Mouse (Mus musculus) liver, adult 2 months (tissue): ENCODE results near the gene Adam22. TPM values are rescaled to one million over a fixed set of nuclear protein-coding genes. Genes with fewer than 3 reads are reported as not detected.
A peak's percentile ranks its signal among the peaks of the same experiment; 100 is the strongest.

Experiments used
- DNase-seq: peaks from one replicate; pipeline ENCODE4 v3.0.0-alpha.2; 2011; ENCODE audit warnings: low read depth, low spot score; ENCODE audit errors: extremely low read depth
- H3K27ac ChIP-seq: fragments of 200-500 bp; replicated peaks from 2 replicates; pipeline ENCODE4 v1.5.1; 2012; ENCODE audit warnings: low read depth, mild to moderate bottlenecking, control low read depth, inconsistent platforms, low read length; ENCODE audit not compliant: insufficient read depth
- H3K27me3 ChIP-seq: fragments of 200-500 bp; 2 replicates; pipeline ENCODE4 v1.6.1; 2012; ENCODE audit warnings: mild to moderate bottlenecking, moderate library complexity, low read length, inconsistent platforms; ENCODE audit not compliant: control insufficient read depth, insufficient read depth
- H3K36me3 ChIP-seq: fragments of 200-500 bp; 2 replicates; pipeline ENCODE4 v1.6.1; 2012; ENCODE audit warnings: low read length, inconsistent platforms; ENCODE audit not compliant: control insufficient read depth, insufficient read depth
- H3K4me1 ChIP-seq: fragments of 200-500 bp; 2 replicates; pipeline ENCODE4 v1.6.1; 2011; ENCODE audit warnings: low read length; ENCODE audit not compliant: control insufficient read depth, insufficient read depth
- H3K4me3 ChIP-seq: fragments of 200-500 bp; 2 replicates; pipeline ENCODE4 v1.5.1; 2011; ENCODE audit warnings: low read depth, mild to moderate bottlenecking, control low read depth, low read length, moderate library complexity; ENCODE audit not compliant: insufficient read depth
- H3K79me2 ChIP-seq: fragments of 200-500 bp; 2 replicates; pipeline ENCODE4 v1.6.1; 2012; ENCODE audit warnings: inconsistent platforms, mild to moderate bottlenecking, low read length, moderate library complexity; ENCODE audit not compliant: control insufficient read depth, insufficient read depth
- H3K9ac ChIP-seq: fragments of 200-500 bp; 2 replicates; pipeline ENCODE4 v1.6.1; 2012; ENCODE audit warnings: low read depth, mild to moderate bottlenecking, control low read depth, inconsistent platforms, low read length
- CTCF ChIP-seq: fragments of 200-500 bp; IDR thresholded peaks from 2 replicates; pipeline ENCODE4 v1.5.1; 2011; ENCODE audit warnings: low read depth, low read length, control low read depth
- POLR2A ChIP-seq: fragments of 200-500 bp; IDR thresholded peaks from 2 replicates; pipeline ENCODE4 v1.6.1; 2011; ENCODE audit warnings: low read length, control low read depth; ENCODE audit not compliant: insufficient read depth; ENCODE audit errors: extremely low read depth
- WGBS: fragments of 180-500 bp; shearing (Covaris S2); methylation state at CpG from one replicate; pipeline ENCODE4 v1.1.7; 2018; 5-methylcytosine and 5-hydroxymethylcytosine counted together
- polyA plus RNA-seq: library from polyadenylated mRNA; depleted of rRNA; stranded (reverse); fragments of >200 nt; gene quantifications from 2 replicates; pipeline ENCODE4 v1.2.3, GENCODE M21; 2012
- total RNA-seq: library from RNA; depleted of rRNA; stranded (reverse); fragments of >200 nt; gene quantifications from 2 replicates; pipeline ENCODE4 v1.2.3, GENCODE M21; 2014

Gene Adam22
- total and polyA plus RNA-seq, 2 experiments, result 0.01 to 0.55 TPM

DNA sequence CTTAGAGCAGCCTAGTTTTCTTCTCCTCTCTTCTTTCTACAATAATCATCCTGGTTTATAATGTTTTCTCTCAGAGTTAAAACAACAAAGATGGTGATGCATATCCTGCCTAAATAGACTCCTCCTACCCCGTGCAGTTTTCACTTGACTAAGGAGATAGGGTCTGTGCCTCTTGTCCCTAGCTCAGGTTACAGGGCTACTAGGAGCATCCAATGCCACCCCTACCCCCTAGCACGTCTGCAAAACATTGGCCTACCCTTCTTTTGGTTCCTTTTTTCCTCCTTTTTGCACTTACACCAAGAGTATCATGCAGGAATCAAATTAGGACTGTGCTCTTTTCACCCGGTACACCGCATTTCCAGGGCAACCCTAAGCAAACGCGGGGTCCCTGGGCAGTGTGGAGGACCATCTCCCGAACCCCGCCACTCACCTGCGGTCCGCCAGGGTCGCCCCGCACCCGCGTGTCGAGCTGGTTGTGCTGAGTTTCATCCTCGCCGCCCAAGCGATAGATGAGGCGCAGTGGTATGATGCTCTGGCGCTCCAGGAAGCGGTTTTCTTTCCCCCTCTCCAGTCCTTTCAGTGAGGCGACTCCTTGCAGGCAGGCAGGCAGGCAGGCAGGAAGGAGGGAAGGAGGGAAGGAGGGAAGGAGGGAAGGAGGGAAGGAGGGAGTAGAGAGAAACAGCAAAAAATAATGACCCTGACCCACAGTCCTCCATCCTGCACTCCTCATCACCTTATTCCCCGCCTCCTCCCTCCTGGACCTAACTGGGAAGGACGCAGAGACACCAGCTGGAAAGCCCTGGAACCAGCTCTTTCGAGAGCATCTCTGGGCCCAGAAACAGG lies 968 bp downstream of the Adam22 start:
- Histone ChIP-seq H3K79me2 (no peaks in the 10 kb centered on the region), H3K9ac (no peak overlapping the region), H3K36me3 (no peaks in the 10 kb centered on the region), H3K27me3 (peaks cover 11% of the 10 kb centered on the region), H3K27ac (no peak overlapping the region), H3K4me3 (no peak overlapping the region), H3K4me1 (no peaks in the 10 kb centered on the region)
- DNase-seq, result no peak
- TF ChIP-seq CTCF (no peak), POLR2A (no peak)
- WGBS, result 12% methylated on average over 24 of the region's 25 CpGs

- 45% methylated on average over 1 of the region's 1 CpGs for WGBS
- H3K36me3 ChIP-seq, result no peaks in the 10 kb centered on the region
- H3K27ac ChIP-seq, result no peak overlapping the region
- TF ChIP-seq POLR2A (no peak), CTCF (no peak)
- H3K4me1 ChIP-seq, result no peaks in the 10 kb centered on the region
- no peaks in the 10 kb centered on the region for H3K79me2 ChIP-seq
- DNase-seq, result no peak
- no peak overlapping the region for H3K9ac ChIP-seq
- H3K27me3 ChIP-seq, result no peaks in the 10 kb centered on the region
- no peak overlapping the region for H3K4me3 ChIP-seq
Observed at GRCm38 (mm10) chr5:8362361-8362760, 5.6 kb downstream of the Adam22 start.

GRCm38 (mm10) chr5:8357677-8358076 lies 10.3 kb downstream of the Adam22 start:
- Histone ChIP-seq H3K27ac (no peak overlapping the region), H3K27me3 (no peaks in the 10 kb centered on the region), H3K4me1 (no peaks in the 10 kb centered on the region), H3K36me3 (no peaks in the 10 kb centered on the region), H3K4me3 (no peak overlapping the region), H3K79me2 (no peaks in the 10 kb centered on the region), H3K9ac (no peak overlapping the region)
- TF ChIP-seq CTCF (no peak), POLR2A (no peak)
- whole genome bisulfite sequencing, result 86% methylated on average over 8 of the region's 8 CpGs
- DNase-seq, result no peak

- Histone ChIP-seq H3K79me2 (no peaks in the 10 kb centered on the region), H3K4me1 (no peaks in the 10 kb centered on the region), H3K9ac (no peak overlapping the region), H3K36me3 (no peaks in the 10 kb centered on the region), H3K4me3 (no peak overlapping the region), H3K27ac (no peak overlapping the region), H3K27me3 (no peaks in the 10 kb centered on the region)
- 48% methylated on average over 13 of the region's 13 CpGs for WGBS
- DNase-seq, result peak; percentile 37
- TF ChIP-seq POLR2A (no peak), CTCF (no peak)
Observed at GRCm38 (mm10) chr5:8356885-8357651, 10.9 kb downstream of the Adam22 start.

DNA sequence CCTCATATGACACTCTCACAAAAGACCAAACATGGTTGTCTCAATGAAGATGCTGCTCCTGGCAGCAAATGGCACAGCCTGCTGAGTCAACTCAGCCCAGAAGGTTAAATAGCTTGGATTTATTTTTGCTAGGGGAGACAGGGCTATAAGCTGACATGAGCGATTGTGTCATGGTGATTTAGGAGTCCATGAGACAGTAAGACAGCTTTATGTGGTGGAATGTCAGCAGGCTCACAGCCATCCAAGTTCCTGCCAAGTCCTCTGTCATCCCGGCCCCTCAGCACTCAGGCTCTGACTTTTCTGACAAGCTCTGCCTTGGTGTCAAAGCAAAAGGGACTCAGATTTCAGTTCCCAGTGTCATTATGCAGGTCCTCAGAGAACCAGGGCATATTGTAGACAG lies 11.6 kb downstream of the Adam22 start:
- Histone ChIP-seq H3K79me2 (no peaks in the 10 kb centered on the region), H3K4me3 (no peak overlapping the region), H3K27ac (no peak overlapping the region), H3K4me1 (no peaks in the 10 kb centered on the region), H3K9ac (no peak overlapping the region), H3K27me3 (no peaks in the 10 kb centered on the region), H3K36me3 (no peaks in the 10 kb centered on the region)
- WGBS, result 78% methylated on average over 2 of the region's 2 CpGs
- TF ChIP-seq POLR2A (no peak), CTCF (no peak)
- DNase-seq, result no peak
